Mouse (Mus musculus) liver, postnatal 0 days (tissue): ENCODE data around the gene Psmd9.

Source experiments
- CTCF ChIP-seq: sonication (generic); IDR thresholded peaks from 2 replicates; pipeline ENCODE4 v1.5.1; 2016; ENCODE audit warnings: antibody characterized with exemption, low read depth
- EP300 ChIP-seq: IDR thresholded peaks from 2 replicates; pipeline ENCODE4 v1.6.1; 2016; ENCODE audit warnings: antibody characterized with exemption, low read depth, mild to moderate bottlenecking

- TF ChIP-seq CTCF = no peak
- TF ChIP-seq EP300 = no peak
Observed at GRCm38 (mm10) chr5:123125105-123125504, 44.1 kb upstream of the Psmd9 start.
